Mouse (Mus musculus): ENCODE measurements around the gene Phkg2. TPM values are rescaled to one million over a fixed set of nuclear protein-coding genes. Genes with fewer than 3 reads are reported as not detected.

Phkg2 gene
- polyA plus RNA-seq, 1 experiment from 2014 or later = 56.6 TPM

GRCm38 (mm10) chr7:127631416-127631815 is 58.3 kb downstream of the Phkg2 start:
- H3K4me3 ChIP-seq (replicated peaks) = no peak overlapping the region
- no peak overlapping the region for H3K27ac ChIP-seq
- ATAC-seq (ENCODE audit: low FRiP score) = no peak
- no peaks in the 10 kb centered on the region for H3K4me1 ChIP-seq
- 0 out of 2 replicates have a peak, but pooled peaks cover 5% of the 10 kb centered on the region for H3K27me3 ChIP-seq
- H3K9me3 ChIP-seq = no peaks in the 10 kb centered on the region
- no peaks in the 10 kb centered on the region for H3K36me3 ChIP-seq (replicated peaks)
- WGBS = 47% methylated on average over 4 of the region's 4 CpGs
- H3K9ac ChIP-seq = no peak overlapping the region
- no peak overlapping the region for H3K4me2 ChIP-seq

Other genes with a start within 250 kb of the Phkg2 start
- 16.3 and 18.4 TPM in 2 replicates for gene Zfp768, start 227.8 kb upstream of the Phkg2 start, polyA plus RNA-seq (2016; fragmentation: Nextera tagmentation; extraction: Ambion mirVana)
- 6.9 and 9.1 TPM in 2 replicates for gene Zfp747, start 197.3 kb upstream of the Phkg2 start, polyA plus RNA-seq (2016; fragmentation: Nextera tagmentation; extraction: Ambion mirVana)
- 5.2 and 5.6 TPM in 2 replicates for gene 9130019O22Rik, start 186.2 kb upstream of the Phkg2 start, polyA plus RNA-seq (2016; fragmentation: Nextera tagmentation; extraction: Ambion mirVana)
- gene E430018J23Rik, start 179.7 kb upstream of the Phkg2 start, polyA plus RNA-seq (2016; fragmentation: Nextera tagmentation; extraction: Ambion mirVana) = 5.2 and 5.5 TPM in 2 replicates
- 5.3 and 6.4 TPM in 2 replicates for gene Zfp764, start 166.5 kb upstream of the Phkg2 start, polyA plus RNA-seq (2016; fragmentation: Nextera tagmentation; extraction: Ambion mirVana)
- gene Zfp688, start 151.3 kb upstream of the Phkg2 start, polyA plus RNA-seq (2016; fragmentation: Nextera tagmentation; extraction: Ambion mirVana) = 32.3 and 36.4 TPM in 2 replicates
- gene Zfp689, start 124.2 kb upstream of the Phkg2 start, polyA plus RNA-seq (2016; fragmentation: Nextera tagmentation; extraction: Ambion mirVana) = 16.0 and 18.8 TPM in 2 replicates
- 63.0 and 64.7 TPM in 2 replicates for gene Prr14, start 113.7 kb upstream of the Phkg2 start, polyA plus RNA-seq (2016; fragmentation: Nextera tagmentation; extraction: Ambion mirVana)
- 10.4 and 12.3 TPM in 2 replicates for gene Fbrs, start 94.1 kb upstream of the Phkg2 start, polyA plus RNA-seq (2016; fragmentation: Nextera tagmentation; extraction: Ambion mirVana)
- gene Srcap, start 61.4 kb upstream of the Phkg2 start, polyA plus RNA-seq (2016; fragmentation: Nextera tagmentation; extraction: Ambion mirVana) = 87.4 and 92.1 TPM in 2 replicates
- 16.4 and 16.8 TPM in 2 replicates for gene Gm42715, start 53.8 kb upstream of the Phkg2 start, polyA plus RNA-seq (2016; fragmentation: Nextera tagmentation; extraction: Ambion mirVana)
- gene Tmem265, start 11.9 kb upstream of the Phkg2 start, polyA plus RNA-seq (2016; fragmentation: Nextera tagmentation; extraction: Ambion mirVana) = 4.2 and 4.7 TPM in 2 replicates
- gene Ccdc189, start 15.3 kb downstream of the Phkg2 start, polyA plus RNA-seq (2016; fragmentation: Nextera tagmentation; extraction: Ambion mirVana) = 12.7 and 16.3 TPM in 2 replicates
- gene Rnf40, start 15.4 kb downstream of the Phkg2 start, polyA plus RNA-seq (2016; fragmentation: Nextera tagmentation; extraction: Ambion mirVana) = 67.7 and 74.1 TPM in 2 replicates
- 31.7 and 34.6 TPM in 2 replicates for gene Zfp629, start 42.5 kb downstream of the Phkg2 start, polyA plus RNA-seq (2016; fragmentation: Nextera tagmentation; extraction: Ambion mirVana)
- 57.4 and 72.6 TPM in 2 replicates for gene Bcl7c, start 135.6 kb downstream of the Phkg2 start, polyA plus RNA-seq (2016; fragmentation: Nextera tagmentation; extraction: Ambion mirVana)
- 6.7 and 8.3 TPM in 2 replicates for gene Ctf1, start 139.4 kb downstream of the Phkg2 start, polyA plus RNA-seq (2016; fragmentation: Nextera tagmentation; extraction: Ambion mirVana)
- 0.40 and 0.42 TPM in 2 replicates for gene Ctf2, start 158.8 kb downstream of the Phkg2 start, polyA plus RNA-seq (2016; fragmentation: Nextera tagmentation; extraction: Ambion mirVana)
- 9.0 and 10.3 TPM in 2 replicates for gene Fbxl19, start 171.2 kb downstream of the Phkg2 start, polyA plus RNA-seq (2016; fragmentation: Nextera tagmentation; extraction: Ambion mirVana)
- 5.7 and 6.0 TPM in 2 replicates for gene Orai3, start 196.5 kb downstream of the Phkg2 start, polyA plus RNA-seq (2016; fragmentation: Nextera tagmentation; extraction: Ambion mirVana)
- gene Setd1a, start 203.3 kb downstream of the Phkg2 start, polyA plus RNA-seq (2016; fragmentation: Nextera tagmentation; extraction: Ambion mirVana) = 21.7 and 25.5 TPM in 2 replicates
- not detected in 2 replicates for gene Gm49388, start 212.3 kb downstream of the Phkg2 start, polyA plus RNA-seq (2016; fragmentation: Nextera tagmentation; extraction: Ambion mirVana)
- 7.3 and 7.6 TPM in 2 replicates for gene Hsd3b7, start 227.3 kb downstream of the Phkg2 start, polyA plus RNA-seq (2016; fragmentation: Nextera tagmentation; extraction: Ambion mirVana)